Mouse (Mus musculus) heart, adult 2 months (tissue): ENCODE results near the gene Mllt11.

Experiments
- CTCF ChIP-seq: fragments of 200-600 bp; IDR thresholded peaks from 2 replicates; pipeline ENCODE4 v1.8.1; 2022; ENCODE audit warnings: antibody characterized with exemption, mild to moderate bottlenecking, moderate library complexity
- EP300 ChIP-seq: fragments of 200-500 bp; IDR thresholded peaks from 2 replicates; pipeline ENCODE4 v1.6.1; 2011; ENCODE audit warnings: low read depth, low read length, control low read depth; ENCODE audit not compliant: insufficient read depth
- POLR2A ChIP-seq: fragments of 200-500 bp; IDR thresholded peaks from 2 replicates; pipeline ENCODE4 v1.6.1; 2011; ENCODE audit warnings: mild to moderate bottlenecking, low read depth, low read length, control low read depth; ENCODE audit not compliant: insufficient read depth

DNA sequence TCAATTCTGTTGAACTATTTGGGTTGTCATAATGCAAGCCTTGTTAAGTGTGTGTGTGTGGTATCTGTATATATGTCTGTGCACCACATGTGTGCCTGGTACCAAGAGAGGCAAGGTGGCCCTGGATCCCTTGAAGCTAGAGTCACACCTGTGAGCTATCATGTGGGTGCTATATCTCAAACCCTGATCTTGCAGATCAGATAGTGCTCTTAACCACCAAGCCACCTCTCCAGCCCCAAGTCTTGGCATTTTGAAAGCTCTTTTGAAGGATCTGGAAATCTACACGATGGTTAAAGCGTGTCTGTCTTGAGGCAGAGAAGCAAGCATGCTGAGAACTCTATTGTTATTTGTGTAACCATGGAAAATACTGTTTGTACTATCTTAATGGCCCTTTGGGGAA lies 21.4 kb downstream of the Mllt11 start:
- TF ChIP-seq CTCF (no peak), EP300 (no peak), POLR2A (no peak)
